Mouse (Mus musculus): ENCODE data around the gene Fat4. TPM values are rescaled to one million over a fixed set of nuclear protein-coding genes. Genes with fewer than 3 reads are reported as not detected.

Fat4 gene
- 2.9 TPM in 2 replicates for polyA plus RNA-seq (2015; fragmentation: Nextera tagmentation; extraction: Ambion mirVana)

DNA sequence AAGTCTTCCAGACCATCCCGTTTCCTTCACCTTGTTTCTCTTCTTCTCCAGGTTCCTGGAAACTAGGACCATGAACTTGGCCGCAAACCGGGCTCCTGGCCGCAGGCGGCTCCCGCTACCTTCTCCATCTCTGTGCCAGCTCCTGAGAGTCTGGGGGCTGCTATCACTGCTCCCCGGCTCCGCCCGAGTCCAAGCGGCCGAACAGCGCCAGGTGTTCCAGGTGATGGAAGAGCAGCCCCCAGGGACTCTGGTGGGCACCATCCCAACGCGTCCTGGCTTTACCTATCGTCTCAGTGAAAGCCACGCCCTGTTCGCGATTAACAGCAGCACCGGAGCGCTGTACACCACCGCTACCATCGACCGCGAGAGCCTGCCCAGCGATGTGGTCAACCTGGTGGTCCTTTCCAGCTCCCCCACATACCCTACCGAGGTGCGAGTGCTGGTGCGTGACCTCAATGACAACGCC, at the start of gene Fat4:
TSS of gene Fat4 (plus strand) at position 51 of the 466 bp plus-strand sequence.

